Mouse (Mus musculus) heart, postnatal 0 days (tissue): ENCODE results near the gene Gsap. TPM values are rescaled to one million over a fixed set of nuclear protein-coding genes. Genes with fewer than 3 reads are reported as not detected.

ENCODE experiments used
- ATAC-seq: fragments of 200-750 bp; cut with Nextera tagmentation; 2 replicates; pipeline ENCODE4 v1.8.0; 2017; ENCODE audit warnings: low read depth, moderate number of reproducible peaks, moderate library complexity; ENCODE audit not compliant: insufficient read depth
- DNase-seq: peaks from one replicate; pipeline ENCODE4 v3.0.0-alpha.2; 2016; ENCODE audit warnings: low spot score
- H3K27ac ChIP-seq: fragments of 300-500 bp; sonication (generic); 2 replicates; pipeline ENCODE4 v1.5.1; 2014; ENCODE audit warnings: low read depth, mild to moderate bottlenecking
- H3K27me3 ChIP-seq: fragments of 300-500 bp; sonication (generic); 2 replicates; pipeline ENCODE4 v1.6.1; 2014; ENCODE audit warnings: low read length, mixed read lengths; ENCODE audit not compliant: control insufficient read depth, insufficient read depth
- H3K36me3 ChIP-seq: fragments of 300-500 bp; sonication (generic); replicated peaks from 2 replicates; pipeline ENCODE4 v1.6.1; 2014; ENCODE audit warnings: low read length, mixed read lengths; ENCODE audit not compliant: control insufficient read depth, insufficient read depth
- H3K4me1 ChIP-seq: fragments of 300-500 bp; sonication (generic); 2 replicates; pipeline ENCODE4 v1.6.1; 2014; ENCODE audit warnings: antibody characterized with exemption; ENCODE audit not compliant: control insufficient read depth, insufficient read depth
- H3K4me2 ChIP-seq: fragments of 300-500 bp; sonication (generic); 2 replicates; pipeline ENCODE4 v1.6.1; 2014; ENCODE audit warnings: low read depth, mild to moderate bottlenecking, low read length, moderate library complexity
- H3K4me3 ChIP-seq: fragments of 300-500 bp; sonication (generic); 2 replicates; pipeline ENCODE4 v1.5.1; 2014; ENCODE audit warnings: low read depth, low read length
- H3K9ac ChIP-seq: fragments of 300-500 bp; sonication (generic); replicated peaks from 2 replicates; pipeline ENCODE4 v1.6.1; 2014; ENCODE audit warnings: low read depth, low read length, mixed read lengths
- H3K9me3 ChIP-seq: fragments of 300-500 bp; sonication (generic); replicated peaks from 2 replicates; pipeline ENCODE4 v1.6.1; 2016; ENCODE audit warnings: low read length; ENCODE audit not compliant: control insufficient read depth
- CTCF ChIP-seq: IDR thresholded peaks from 2 replicates; pipeline ENCODE4 v1.5.1; 2016; ENCODE audit warnings: antibody characterized with exemption, control low read depth, low read depth
- EP300 ChIP-seq: IDR thresholded peaks from 2 replicates; pipeline ENCODE4 v1.6.1; 2016; ENCODE audit warnings: antibody characterized with exemption, low read depth
- WGBS: fragments of 180-500 bp; shearing (Covaris S2); extraction: QIAGEN DNeasy Blood & Tissue Kit; methylation state at CpG from one replicate; pipeline ENCODE4 v1.1.7; 2014; 5-methylcytosine and 5-hydroxymethylcytosine counted together
- polyA plus RNA-seq: library from polyadenylated mRNA; unstranded; fragments of >200 nt; fragmentation: Nextera tagmentation; extraction: Ambion mirVana; gene quantifications from 2 replicates; pipeline ENCODE4 v1.2.1, GENCODE M21; 2015
- total RNA-seq: library from RNA; depleted of rRNA; stranded (reverse); fragments of >200 nt; gene quantifications from 2 replicates; pipeline ENCODE4 v1.2.3, GENCODE M21; 2014; ENCODE audit warnings: low replicate concordance

Gene Gsap
- total and polyA plus RNA-seq, 2 experiments from 2014 or later, result 1.4 to 2.0 TPM

DNA sequence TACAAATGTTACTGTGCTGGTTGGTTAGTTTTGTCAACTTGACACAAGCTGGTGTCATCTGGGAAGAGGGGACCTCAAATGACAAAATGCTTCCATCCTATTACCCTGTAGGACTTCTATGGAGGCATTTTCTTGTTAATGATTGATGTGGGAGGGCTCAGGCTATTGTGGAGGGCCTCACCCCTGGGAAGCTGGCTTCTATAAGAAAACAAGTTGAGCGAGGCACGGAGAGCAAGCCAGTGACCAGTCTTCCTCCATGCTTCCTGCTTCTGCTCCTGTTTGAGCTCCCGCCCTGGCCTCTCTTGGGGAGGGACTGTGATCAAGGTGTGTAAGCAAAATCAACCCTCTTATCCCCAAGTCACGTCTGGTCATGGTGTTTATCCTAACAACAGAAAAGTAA, 15.6 kb upstream of the Gsap start:
- Histone ChIP-seq H3K36me3 (no peaks in the 10 kb centered on the region), H3K27ac (peak overlapping the region; percentile 64), H3K9ac (no peak overlapping the region), H3K27me3 (no peaks in the 10 kb centered on the region), H3K4me3 (no peak overlapping the region), H3K4me1 (0 out of 2 replicates have a peak, but pooled peaks cover 2% of the 10 kb centered on the region), H3K4me2 (no peak overlapping the region), H3K9me3 (no peaks in the 10 kb centered on the region)
- DNase-seq, result no peak
- no peak for TF ChIP-seq EP300
- no peak for TF ChIP-seq CTCF
- 53% methylated on average over 4 of the region's 4 CpGs for WGBS
- no peak for ATAC-seq

- no peak overlapping the region for H3K4me3 ChIP-seq
- no peak overlapping the region for H3K4me2 ChIP-seq
- no peaks in the 10 kb centered on the region for H3K9me3 ChIP-seq
- 0 out of 2 replicates have a peak, but pooled peaks have one; percentile 13 for ATAC-seq
- TF ChIP-seq EP300, result peak; percentile 63; the same call in 1 of the 2 replicates
- TF ChIP-seq CTCF, result no peak
- WGBS, result 49% methylated on average over 5 of the region's 5 CpGs
- DNase-seq, result no peak
- no peaks in the 10 kb centered on the region for H3K27me3 ChIP-seq
- no peak overlapping the region for H3K9ac ChIP-seq
- H3K4me1 ChIP-seq, result 0 out of 2 replicates have a peak, but pooled peaks cover 2% of the 10 kb centered on the region
- peak overlapping the region; percentile 46 for H3K27ac ChIP-seq
- no peaks in the 10 kb centered on the region for H3K36me3 ChIP-seq
Measured at GRCm38 (mm10) chr5:21170898-21171297, 15.2 kb upstream of the Gsap start.

DNA sequence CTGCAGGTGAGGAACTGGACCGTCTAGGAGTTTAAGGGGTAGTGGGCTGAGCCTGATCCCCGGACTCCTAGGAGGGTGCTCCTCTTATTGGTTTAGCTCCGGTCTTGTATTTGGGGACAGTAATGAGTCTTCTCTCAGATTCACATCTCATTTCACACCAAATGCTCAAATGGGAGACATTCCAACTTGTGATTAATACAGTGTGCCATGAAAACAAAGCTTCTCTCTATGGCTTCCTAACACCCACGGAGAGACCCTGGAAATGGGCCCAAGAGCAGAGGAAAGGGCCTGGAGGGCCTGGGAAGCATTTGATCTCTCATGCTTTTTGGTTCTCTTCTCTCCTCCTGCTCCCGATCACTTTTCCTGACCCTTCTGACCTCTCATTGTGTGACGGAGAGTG, 14.7 kb upstream of the Gsap start:
- H3K36me3 ChIP-seq, result no peaks in the 10 kb centered on the region
- ATAC-seq (no peak), DNase-seq (no peak)
- H3K4me3 ChIP-seq, result no peak overlapping the region
- no peak overlapping the region for H3K4me2 ChIP-seq
- 59% methylated on average over 6 of the region's 6 CpGs for WGBS
- H3K27ac ChIP-seq, result peak overlapping the region; percentile 46
- H3K4me1 ChIP-seq, result 0 out of 2 replicates have a peak, but pooled peaks cover 2% of the 10 kb centered on the region
- TF ChIP-seq CTCF (no peak), EP300 (no peak)
- no peaks in the 10 kb centered on the region for H3K27me3 ChIP-seq
- no peak overlapping the region for H3K9ac ChIP-seq
- no peaks in the 10 kb centered on the region for H3K9me3 ChIP-seq

DNA sequence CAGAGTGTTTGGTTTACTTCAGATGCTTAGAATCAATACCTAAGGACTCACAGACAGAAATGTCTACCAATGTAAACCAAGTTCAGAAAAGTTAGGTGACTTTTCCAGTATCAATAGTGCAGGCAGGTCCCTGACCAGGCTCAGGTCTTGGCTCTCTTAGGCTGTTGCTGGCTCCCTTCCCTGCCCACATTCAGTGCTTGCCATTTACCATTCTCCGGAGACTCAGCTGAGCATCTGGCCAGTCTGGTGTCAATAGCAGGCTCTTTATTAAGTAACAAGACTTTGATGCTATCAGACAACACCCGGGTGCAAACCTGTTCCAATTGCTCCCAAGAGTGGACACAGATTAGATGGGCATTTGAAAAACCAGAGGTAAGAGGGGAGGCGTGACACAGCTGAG, 13.7 kb upstream of the Gsap start:
- TF ChIP-seq CTCF, result no peak
- TF ChIP-seq EP300, result no peak
- Histone ChIP-seq H3K4me1 (0 out of 2 replicates have a peak, but pooled peaks cover 2% of the 10 kb centered on the region), H3K36me3 (no peaks in the 10 kb centered on the region), H3K27ac (no peak overlapping the region), H3K27me3 (no peaks in the 10 kb centered on the region), H3K4me2 (no peak overlapping the region), H3K9ac (no peak overlapping the region), H3K4me3 (no peak overlapping the region), H3K9me3 (no peaks in the 10 kb centered on the region)
- no peak for DNase-seq
- 68% methylated on average over 3 of the region's 3 CpGs for WGBS
- ATAC-seq, result no peak

DNA sequence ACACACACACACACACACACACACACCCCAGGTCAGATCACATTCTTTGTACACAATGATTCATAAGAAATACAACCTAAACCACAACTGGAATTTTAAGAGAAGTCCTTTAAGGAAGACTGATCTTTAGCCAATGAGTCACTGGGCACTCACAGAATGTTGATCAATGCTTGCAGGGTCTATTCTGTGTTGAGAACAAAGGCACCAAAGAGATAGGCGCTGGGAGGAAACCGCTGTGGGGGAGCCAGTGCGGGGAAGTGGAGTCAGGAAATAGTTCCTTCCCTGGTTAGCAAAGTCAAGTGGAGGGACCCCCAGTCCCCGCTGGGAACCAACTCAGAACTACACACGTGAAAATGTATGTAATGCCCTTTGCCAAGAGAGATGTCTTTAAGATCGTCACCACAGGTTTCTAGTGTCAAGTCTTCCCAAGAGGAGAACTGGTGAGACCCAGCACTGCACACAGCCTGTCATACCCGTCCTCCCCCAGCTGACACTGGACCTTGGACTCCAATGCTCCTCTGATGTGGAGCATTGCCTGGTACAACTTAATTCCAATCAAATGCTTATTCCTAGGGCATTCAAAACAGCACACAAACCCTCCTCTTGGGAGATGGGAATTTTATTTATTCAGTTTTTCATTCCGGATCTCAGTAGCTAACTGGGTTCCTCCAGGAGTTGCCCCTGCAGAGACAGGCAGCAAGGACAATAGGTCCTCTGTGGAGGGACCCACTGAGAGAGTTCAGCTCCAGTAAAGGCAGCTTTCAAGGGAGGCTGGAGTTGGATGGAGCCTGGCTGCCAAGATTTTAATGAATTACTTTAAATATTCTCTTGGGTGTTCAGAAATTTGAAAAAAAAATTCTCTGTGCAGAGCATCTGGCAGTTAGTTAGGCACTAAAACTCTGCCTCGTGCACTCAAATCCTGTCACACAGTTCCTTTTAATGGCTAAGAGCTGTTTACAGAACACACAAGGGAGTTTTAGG, 10.6 kb upstream of the Gsap start:
- 42% methylated on average over 9 of the region's 9 CpGs for WGBS
- Histone ChIP-seq H3K36me3 (no peaks in the 10 kb centered on the region), H3K4me1 (no peaks in the 10 kb centered on the region), H3K9ac (no peak overlapping the region), H3K4me3 (no peak overlapping the region), H3K27ac (peak overlapping the region; percentile 33), H3K4me2 (no peak overlapping the region), H3K9me3 (peaks cover 8% of the 10 kb centered on the region; the same call in 1 of the 2 replicates), H3K27me3 (no peaks in the 10 kb centered on the region)
- ATAC-seq (no peak), DNase-seq (no peak)
- TF ChIP-seq EP300 (no peak), CTCF (no peak)
